Mouse (Mus musculus) retina, embryonic 14.5 days (tissue): ENCODE data around the gene P2ry6.
A peak's percentile ranks its signal among the peaks of the same experiment; 100 is the strongest.

ENCODE experiments used
- DNase-seq: peaks from one replicate; pipeline ENCODE4 v3.0.0-alpha.2; 2015; ENCODE audit warnings: low spot score

P2ry6 gene

GRCm38 (mm10) chr7:100916526-100916925 is 57.9 kb downstream of the P2ry6 start:
- no peak for DNase-seq

GRCm38 (mm10) chr7:100915204-100915603 is 59.2 kb downstream of the P2ry6 start:
- no peak for DNase-seq

- no peak for DNase-seq
These were observed 62.7 kb downstream of the P2ry6 start for GRCm38 (mm10) chr7:100911791-100912190.

- DNase-seq = peak; percentile 67
These were observed 63.1 kb downstream of the P2ry6 start for GRCm38 (mm10) chr7:100911246-100911770.

GRCm38 (mm10) chr7:100908567-100908966 is 65.9 kb downstream of the P2ry6 start:
- DNase-seq = no peak

- DNase-seq = no peak
These were observed 66.4 kb downstream of the P2ry6 start for GRCm38 (mm10) chr7:100908061-100908460.

GRCm38 (mm10) chr7:100907231-100907630 is 67.2 kb downstream of the P2ry6 start:
- peak; percentile 91 for DNase-seq

- DNase-seq = no peak
These were observed 68.2 kb downstream of the P2ry6 start for GRCm38 (mm10) chr7:100906029-100906789.

- DNase-seq = no peak
These were observed 69.4 kb downstream of the P2ry6 start for GRCm38 (mm10) chr7:100905037-100905436.

- DNase-seq = no peak
These were observed 69.8 kb downstream of the P2ry6 start for GRCm38 (mm10) chr7:100904612-100905011.

- DNase-seq = peak; percentile 61
These were observed 71.9 kb downstream of the P2ry6 start for GRCm38 (mm10) chr7:100902451-100903137.

- DNase-seq = no peak
These were observed 76.6 kb downstream of the P2ry6 start for GRCm38 (mm10) chr7:100897828-100898227.

GRCm38 (mm10) chr7:100894833-100895226 is 79.6 kb downstream of the P2ry6 start:
- no peak for DNase-seq

- DNase-seq = peak; percentile 58
These were observed 80.2 kb downstream of the P2ry6 start for GRCm38 (mm10) chr7:100894057-100894832.

- DNase-seq = no peak
These were observed 81.0 kb downstream of the P2ry6 start for GRCm38 (mm10) chr7:100893249-100894056.
